Mouse (Mus musculus) olfactory bulb, adult 2 months (tissue): ENCODE results near the gene Rnasek.

Experiments used
- CTCF ChIP-seq: fragments of 200-500 bp; IDR thresholded peaks from 2 replicates; pipeline ENCODE4 v1.5.1; 2012; ENCODE audit warnings: low read depth, mild to moderate bottlenecking, low read length, moderate library complexity; ENCODE audit not compliant: insufficient read depth
- POLR2A ChIP-seq: fragments of 200-500 bp; IDR thresholded peaks from 2 replicates; pipeline ENCODE4 v1.6.1; 2012; ENCODE audit warnings: mild to moderate bottlenecking, low read depth, low read length, moderate library complexity; ENCODE audit not compliant: insufficient read depth

- no peak for TF ChIP-seq CTCF
- TF ChIP-seq POLR2A, result no peak
These were observed 5.6 kb downstream of the Rnasek start for GRCm38 (mm10) chr11:70234037-70234436.
